Mouse (Mus musculus) embryonic facial prominence, embryonic 13.5 days (tissue): ENCODE data around the gene H2-Oa. TPM values are rescaled to one million over a fixed set of nuclear protein-coding genes. Genes with fewer than 3 reads are reported as not detected.
"Not testable (repeated sequence)": the region's sequence is repeated elsewhere in the genome, so short reads cannot be mapped to it uniquely, and the experiment has no call there.

Experiments used
- ATAC-seq: fragments of 200-750 bp; cut with Nextera tagmentation; 2 replicates; pipeline ENCODE4 v1.8.0; 2017; ENCODE audit warnings: low read depth; ENCODE audit not compliant: insufficient number of reproducible peaks, insufficient read depth, low FRiP score, low TSS enrichment
- H3K27ac ChIP-seq: fragments of 300-500 bp; sonication (generic); 2 replicates; pipeline ENCODE4 v1.5.1; 2015; ENCODE audit warnings: moderate library complexity, mild to moderate bottlenecking, inconsistent platforms
- H3K27me3 ChIP-seq: fragments of 300-500 bp; sonication (generic); 2 replicates; pipeline ENCODE4 v1.6.1; 2015; ENCODE audit warnings: mild to moderate bottlenecking, inconsistent platforms
- H3K36me3 ChIP-seq: fragments of 300-500 bp; sonication (generic); 2 replicates; pipeline ENCODE4 v1.6.1; 2015; ENCODE audit warnings: mild to moderate bottlenecking, inconsistent platforms
- H3K4me1 ChIP-seq: fragments of 300-500 bp; sonication (generic); 2 replicates; pipeline ENCODE4 v1.6.1; 2015; ENCODE audit warnings: inconsistent platforms
- H3K4me2 ChIP-seq: fragments of 300-500 bp; sonication (generic); 2 replicates; pipeline ENCODE4 v1.6.1; 2015; ENCODE audit warnings: moderate library complexity, mild to moderate bottlenecking, inconsistent platforms
- H3K4me3 ChIP-seq: fragments of 300-500 bp; sonication (generic); 2 replicates; pipeline ENCODE4 v1.5.1; 2015; ENCODE audit warnings: mild to moderate bottlenecking, inconsistent platforms
- H3K9ac ChIP-seq: fragments of 300-500 bp; sonication (generic); 2 replicates; pipeline ENCODE4 v1.6.1; 2015; ENCODE audit warnings: mild to moderate bottlenecking, inconsistent platforms
- H3K9me3 ChIP-seq: fragments of 300-500 bp; sonication (generic); 2 replicates; pipeline ENCODE4 v1.6.1; 2016; ENCODE audit warnings: inconsistent platforms
- WGBS: fragments of 180-500 bp; shearing (Covaris S2); methylation state at CpG from one replicate; pipeline ENCODE4 v1.1.7; 2015; ENCODE audit warnings: mixed read lengths; 5-methylcytosine and 5-hydroxymethylcytosine counted together
- polyA plus RNA-seq: library from polyadenylated mRNA; unstranded; fragments of >200 nt; fragmentation: Nextera tagmentation; extraction: Ambion mirVana; gene quantifications from 2 replicates; pipeline ENCODE4 v1.2.1, GENCODE M21; 2015

The H2-Oa gene
- polyA plus RNA-seq, 1 experiment from 2014 or later = 0.48 TPM

DNA sequence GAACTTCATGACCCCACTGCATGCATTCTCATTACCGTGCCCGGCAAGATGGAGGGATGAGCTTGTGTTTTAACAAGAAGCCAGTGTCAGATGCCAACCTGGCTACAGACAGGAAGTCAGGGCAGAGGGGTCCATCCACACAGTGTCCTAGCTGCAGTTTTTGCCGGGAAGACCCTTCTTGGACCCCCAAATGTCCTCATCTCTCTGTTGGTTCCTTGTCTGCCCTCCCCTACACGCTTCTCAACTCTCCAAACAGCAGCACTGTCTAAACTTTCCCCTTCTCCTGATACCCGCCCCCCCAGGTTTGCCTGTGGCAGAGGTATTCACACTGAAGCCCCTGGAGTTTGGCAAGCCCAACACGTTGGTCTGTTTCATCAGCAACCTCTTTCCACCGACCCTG is 45.5 kb downstream of the H2-Oa start:
- H3K27ac ChIP-seq = no peak overlapping the region
- H3K4me1 ChIP-seq = peaks cover 23% of the 10 kb centered on the region
- H3K27me3 ChIP-seq = peaks cover 56% of the 10 kb centered on the region
- ATAC-seq = no peak
- H3K9me3 ChIP-seq = no peaks in the 10 kb centered on the region
- no peak overlapping the region for H3K4me2 ChIP-seq
- H3K4me3 ChIP-seq = no peak overlapping the region
- no peak overlapping the region for H3K9ac ChIP-seq
- WGBS = 71% methylated on average over 7 of the region's 7 CpGs
- no peaks in the 10 kb centered on the region for H3K36me3 ChIP-seq

DNA sequence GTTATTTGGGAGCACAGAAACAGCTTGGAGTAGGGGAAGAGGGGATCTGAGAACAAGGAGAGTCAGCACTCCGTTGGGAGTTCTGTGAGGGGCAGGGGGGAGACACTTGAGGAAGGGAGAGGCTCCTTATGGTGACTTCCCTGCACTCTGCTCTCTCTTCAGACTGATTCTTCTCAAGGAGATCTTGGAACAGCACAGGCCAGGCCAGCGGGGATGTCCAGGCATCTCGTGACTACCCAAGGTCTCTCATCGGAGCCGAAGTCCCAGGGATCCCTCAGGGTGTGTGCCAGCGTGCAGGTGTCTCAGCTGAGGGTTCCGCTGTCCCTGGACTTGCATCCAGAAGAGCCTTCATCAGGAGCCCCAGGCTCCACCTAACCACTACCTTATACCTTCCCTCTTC is 46.5 kb downstream of the H2-Oa start:
- Histone ChIP-seq H3K4me3 (no peak overlapping the region), H3K27me3 (peaks cover 56% of the 10 kb centered on the region)
- no peak for ATAC-seq

DNA sequence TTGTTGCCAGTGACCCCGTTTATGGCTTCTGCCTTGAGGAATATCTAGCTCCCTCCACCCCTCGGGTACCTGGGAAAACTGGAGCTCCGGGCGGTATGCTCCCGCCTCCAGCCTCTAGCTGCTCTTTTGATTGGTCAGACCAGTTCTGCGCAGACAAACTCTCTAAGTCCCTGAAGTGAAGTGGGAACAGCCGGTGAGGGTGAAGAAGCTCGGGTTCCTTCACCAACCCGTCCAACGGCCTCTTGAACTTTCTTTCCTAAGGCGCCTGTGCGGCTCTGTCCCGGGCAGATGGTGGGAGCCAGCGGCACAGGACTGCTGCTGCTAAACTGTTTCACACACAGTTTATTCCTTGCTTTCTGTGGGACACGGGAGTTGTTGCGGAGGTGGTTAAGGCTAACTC is 47.3 kb downstream of the H2-Oa start:
- ATAC-seq = no peak
- Histone ChIP-seq H3K4me3 (peak overlapping the region; percentile 41), H3K36me3 (no peaks in the 10 kb centered on the region), H3K4me2 (peak overlapping the region; percentile 66), H3K9me3 (no peaks in the 10 kb centered on the region), H3K27ac (no peak overlapping the region), H3K4me1 (peaks cover 29% of the 10 kb centered on the region), H3K9ac (peak overlapping the region; percentile 61), H3K27me3 (peaks cover 56% of the 10 kb centered on the region)
- 1% methylated on average over 16 of the region's 16 CpGs for WGBS

More for the DNA sequence above, 46.5 kb downstream of the H2-Oa start:
- Histone ChIP-seq H3K27ac (no peak overlapping the region), H3K4me2 (no peak overlapping the region), H3K36me3 (no peaks in the 10 kb centered on the region), H3K9ac (no peak overlapping the region; the same call in 1 of the 2 replicates), H3K4me1 (peaks cover 29% of the 10 kb centered on the region), H3K9me3 (no peaks in the 10 kb centered on the region)
- WGBS = 77% methylated on average over 7 of the region's 7 CpGs

DNA sequence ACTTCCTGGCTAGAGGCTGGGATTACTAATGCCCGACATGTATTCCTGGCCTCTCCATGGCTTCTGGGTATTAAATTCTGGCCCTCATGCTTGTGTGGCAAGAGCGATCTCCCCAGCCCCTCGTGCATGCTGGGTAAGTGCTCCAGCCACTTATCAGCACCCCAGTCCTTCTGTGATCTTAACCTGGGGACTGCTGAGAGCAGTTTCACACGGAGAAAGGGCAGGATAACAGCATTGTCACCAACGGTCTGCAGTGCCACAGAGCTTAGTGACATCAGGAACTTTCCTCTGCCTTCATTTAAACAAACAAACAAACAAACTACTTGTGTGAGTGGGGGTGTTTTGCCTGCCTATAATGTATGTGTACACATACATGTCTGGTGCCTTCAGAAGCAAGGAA is 48.1 kb downstream of the H2-Oa start:
- Histone ChIP-seq H3K9ac (peak overlapping the region; percentile 61; the same call in 1 of the 2 replicates), H3K4me1 (peaks cover 29% of the 10 kb centered on the region), H3K27me3 (peaks cover 56% of the 10 kb centered on the region), H3K4me3 (no peak overlapping the region), H3K4me2 (peak overlapping the region; percentile 66), H3K9me3 (no peaks in the 10 kb centered on the region), H3K27ac (no peak overlapping the region), H3K36me3 (no peaks in the 10 kb centered on the region)
- WGBS = 12% methylated on average over 5 of the region's 5 CpGs
- no peak for ATAC-seq

DNA sequence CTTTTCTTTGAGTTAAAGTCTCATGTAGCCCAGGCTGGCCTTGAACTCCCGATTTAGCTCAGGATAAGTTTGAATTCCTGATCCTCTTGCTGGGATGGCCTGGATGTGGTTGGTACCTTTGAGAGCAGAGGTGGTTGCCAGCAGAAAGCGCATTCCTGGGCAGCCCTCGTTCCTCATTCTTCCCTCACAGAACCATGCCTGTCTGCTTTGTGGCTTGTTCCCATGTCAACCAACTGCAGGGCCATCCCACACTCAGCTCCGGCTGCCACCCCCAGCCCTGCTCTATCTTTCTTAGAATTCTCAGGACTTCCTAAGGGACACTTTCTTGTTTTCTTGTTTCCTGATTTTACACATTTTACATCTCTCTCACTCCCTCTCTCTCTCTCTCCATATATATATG is 49.3 kb downstream of the H2-Oa start:
- Histone ChIP-seq H3K27me3 (peaks cover 54% of the 10 kb centered on the region), H3K36me3 (no peaks in the 10 kb centered on the region), H3K4me2 (no peak overlapping the region), H3K4me1 (peaks cover 24% of the 10 kb centered on the region), H3K27ac (no peak overlapping the region), H3K4me3 (no peak overlapping the region), H3K9me3 (no peaks in the 10 kb centered on the region), H3K9ac (no peak overlapping the region)
- no peak for ATAC-seq
- 61% methylated on average over 4 of the region's 4 CpGs for WGBS

DNA sequence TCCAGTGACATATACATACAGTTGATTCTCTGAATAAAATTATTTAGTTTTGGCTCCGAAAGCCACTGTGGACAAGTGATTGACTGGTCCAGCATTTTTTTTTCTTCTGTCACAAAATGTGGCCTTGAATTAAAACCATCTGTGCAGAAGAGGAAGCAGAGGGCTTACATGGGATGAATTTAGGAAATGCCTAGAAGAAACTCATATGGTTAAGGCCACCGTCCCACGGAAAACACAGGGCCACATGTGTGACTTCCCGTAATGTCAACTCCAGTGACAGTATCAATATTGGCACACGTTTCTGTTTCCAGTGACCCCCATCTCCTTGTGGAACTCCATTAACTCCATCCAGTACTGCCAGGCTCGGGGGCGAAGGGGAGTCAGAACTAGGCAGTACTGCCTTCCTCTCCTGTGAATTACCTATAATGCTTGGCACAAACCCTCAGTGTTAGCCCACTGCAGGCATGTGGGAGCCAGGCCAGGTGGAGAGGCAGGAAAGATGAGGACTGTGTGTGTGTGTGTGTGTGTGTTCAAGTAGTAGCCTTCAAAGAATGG is 50.4 kb downstream of the H2-Oa start:
- no peak for ATAC-seq
- Histone ChIP-seq H3K4me2 (no peak overlapping the region), H3K27ac (0 out of 2 replicates have a peak overlapping the region, but pooled peaks have one; percentile 28), H3K9me3 (no peaks in the 10 kb centered on the region), H3K36me3 (no peaks in the 10 kb centered on the region), H3K4me3 (no peak overlapping the region), H3K27me3 (peaks cover 44% of the 10 kb centered on the region), H3K9ac (no peak overlapping the region), H3K4me1 (peaks cover 24% of the 10 kb centered on the region)
- WGBS = 41% methylated on average over 7 of the region's 7 CpGs

DNA sequence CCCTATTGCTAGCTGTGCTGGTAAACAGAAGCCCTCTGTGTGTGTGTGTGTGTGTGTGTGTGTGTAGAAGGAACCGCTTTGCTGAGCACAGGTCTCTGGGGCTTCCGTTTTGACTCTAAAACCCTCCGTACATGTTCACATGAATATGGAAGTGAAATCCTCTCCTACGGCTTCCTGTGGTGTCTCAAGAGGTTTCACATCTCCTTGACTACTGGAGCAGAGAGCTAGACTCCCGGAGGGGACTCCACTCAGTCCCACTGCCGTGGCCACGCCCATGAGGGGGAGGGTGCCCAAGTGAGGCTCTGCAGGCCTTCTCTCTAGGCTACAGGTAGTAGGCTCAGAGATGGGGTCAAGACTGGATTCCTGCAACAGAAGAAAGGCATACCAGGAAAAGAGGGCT is 50.9 kb downstream of the H2-Oa start, which contains the start of gene H2-DMb2:
Gene H2-DMb2 (plus strand): TSS at position 275 of the 400 bp plus-strand sequence.
- H3K9me3 ChIP-seq = no peaks in the 10 kb centered on the region
- 21% methylated on average over 7 of the region's 7 CpGs for WGBS
- H3K9ac ChIP-seq = 0 out of 2 replicates have a peak within 1 kb of the TSS, but pooled peaks have one; percentile 6
- H3K4me1 ChIP-seq = peaks cover 24% of the 10 kb centered on the region
- no peaks in the 10 kb centered on the region for H3K36me3 ChIP-seq
- peaks cover 39% of the 10 kb centered on the region for H3K27me3 ChIP-seq
- no peak within 1 kb of the TSS for H3K4me3 ChIP-seq
- H3K4me2 ChIP-seq = no peak within 1 kb of the TSS
- H3K27ac ChIP-seq = 0 out of 2 replicates have a peak within 1 kb of the TSS, but pooled peaks have one; percentile 28
- ATAC-seq = no peak

DNA sequence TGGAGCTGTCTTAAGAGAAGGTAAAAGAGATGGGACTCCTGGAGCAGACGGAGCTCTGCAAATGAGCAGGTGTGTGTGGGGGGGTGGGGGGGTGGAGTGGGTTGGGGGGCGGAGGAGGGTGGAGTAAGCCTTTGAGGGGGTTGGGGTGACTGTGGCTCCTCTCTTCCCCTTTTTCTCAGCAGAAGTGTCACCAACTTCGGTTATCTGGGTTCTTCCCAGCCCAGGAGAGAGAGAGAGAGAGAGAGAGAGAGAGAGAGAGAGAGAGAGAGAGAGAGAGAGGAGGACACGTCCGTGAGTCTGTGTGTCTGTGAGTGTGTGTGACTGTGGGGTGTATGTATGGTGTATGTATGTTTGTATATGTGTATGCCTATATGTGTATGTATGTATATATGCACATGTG is 51.3 kb downstream of the H2-Oa start:
- no peaks in the 10 kb centered on the region for H3K36me3 ChIP-seq
- H3K9me3 ChIP-seq = no peaks in the 10 kb centered on the region
- no peak overlapping the region for H3K27ac ChIP-seq
- no peak overlapping the region for H3K4me2 ChIP-seq
- no peak overlapping the region for H3K4me3 ChIP-seq
- WGBS = 68% methylated on average over 5 of the region's 5 CpGs
- ATAC-seq = no peak
- H3K4me1 ChIP-seq = peaks cover 24% of the 10 kb centered on the region
- H3K9ac ChIP-seq = no peak overlapping the region
- H3K27me3 ChIP-seq = peaks cover 35% of the 10 kb centered on the region

DNA sequence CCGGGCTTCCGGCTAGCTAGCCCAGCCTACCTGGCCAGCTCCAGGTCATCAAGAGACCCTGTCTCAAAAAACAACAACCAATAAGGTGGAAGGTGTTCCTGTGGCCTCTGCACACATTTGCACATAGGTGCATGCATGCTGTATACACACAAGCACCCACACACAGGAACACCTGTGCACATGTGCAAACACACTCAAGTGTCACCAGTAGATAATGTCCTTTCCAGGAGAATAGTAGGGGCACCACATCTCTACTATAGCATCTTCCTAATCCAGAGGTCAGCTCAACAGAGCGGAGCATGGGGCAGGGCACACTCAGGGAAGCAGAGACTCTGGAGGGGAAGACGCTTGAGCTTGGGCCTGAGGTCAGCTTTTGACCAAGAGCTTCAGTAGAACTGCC is 52.1 kb downstream of the H2-Oa start:
- 84% methylated on average over 4 of the region's 4 CpGs for WGBS
- not testable (repeated sequence) for H3K27ac ChIP-seq, H3K9me3 ChIP-seq, ATAC-seq, H3K4me2 ChIP-seq, H3K4me3 ChIP-seq, H3K36me3 ChIP-seq, H3K9ac ChIP-seq
- Histone ChIP-seq H3K27me3 (peaks cover 28% of the 10 kb centered on the region), H3K4me1 (peaks cover 22% of the 10 kb centered on the region)

Other genes with a start within 250 kb of the H2-Oa start
- gene Cd320, start 249.2 kb upstream of the H2-Oa start, polyA plus RNA-seq = 57.8 and 66.4 TPM in 2 replicates
- gene Gm7029, start 218.5 kb upstream of the H2-Oa start, polyA plus RNA-seq = not detected in 2 replicates
- 7.2 and 7.3 TPM in 2 replicates for gene Kifc1, start 201.7 kb upstream of the H2-Oa start, polyA plus RNA-seq
- 0.27 TPM in 1 of 2 replicates, not detected in the other for gene Platr17, start 187.2 kb upstream of the H2-Oa start, polyA plus RNA-seq
- gene Daxx, start 182.9 kb upstream of the H2-Oa start, polyA plus RNA-seq = 57.7 and 58.9 TPM in 2 replicates
- 26.6 and 31.9 TPM in 2 replicates for gene Tapbp, start 176.4 kb upstream of the H2-Oa start, polyA plus RNA-seq
- gene Zbtb22, start 176.4 kb upstream of the H2-Oa start, polyA plus RNA-seq = 15.4 and 17.6 TPM in 2 replicates
- 61.2 and 63.7 TPM in 2 replicates for gene Rgl2, start 162.8 kb upstream of the H2-Oa start, polyA plus RNA-seq
- 176 and 190 TPM in 2 replicates for gene Pfdn6, start 152.0 kb upstream of the H2-Oa start, polyA plus RNA-seq
- gene Wdr46, start 151.7 kb upstream of the H2-Oa start, polyA plus RNA-seq = 36.2 and 40.7 TPM in 2 replicates
- gene B3galt4, start 140.9 kb upstream of the H2-Oa start, polyA plus RNA-seq = 7.0 and 7.2 TPM in 2 replicates
- 45.7 and 49.6 TPM in 2 replicates for gene Vps52, start 136.5 kb upstream of the H2-Oa start, polyA plus RNA-seq
- 1,782 and 1,797 TPM in 2 replicates for gene Rps18, start 136.3 kb upstream of the H2-Oa start, polyA plus RNA-seq
- gene H2-K1, start 92.0 kb upstream of the H2-Oa start, polyA plus RNA-seq = 8.5 and 14.6 TPM in 2 replicates
- 17.1 and 22.3 TPM in 2 replicates for gene Ring1, start 67.7 kb upstream of the H2-Oa start, polyA plus RNA-seq
- 57.4 and 58.8 TPM in 2 replicates for gene H2-Ke6, start 64.3 kb upstream of the H2-Oa start, polyA plus RNA-seq
- gene Slc39a7, start 60.7 kb upstream of the H2-Oa start, polyA plus RNA-seq = 201 and 212 TPM in 2 replicates
- gene Rxrb, start 60.5 kb upstream of the H2-Oa start, polyA plus RNA-seq = 53.4 and 56.4 TPM in 2 replicates
- 23.7 and 26.5 TPM in 2 replicates for gene Col11a2, start 52.9 kb upstream of the H2-Oa start, polyA plus RNA-seq
- gene H2-DMa, start 27.2 kb downstream of the H2-Oa start, polyA plus RNA-seq = 17.2 and 17.6 TPM in 2 replicates
- 122 and 142 TPM in 2 replicates for gene Brd2, start 30.3 kb downstream of the H2-Oa start, polyA plus RNA-seq
- gene H2-DMb2, start 51.0 kb downstream of the H2-Oa start, polyA plus RNA-seq = 0.67 and 1.1 TPM in 2 replicates
- gene H2-DMb1, start 60.7 kb downstream of the H2-Oa start, polyA plus RNA-seq = 2.0 and 2.6 TPM in 2 replicates
- 8.4 and 9.5 TPM in 2 replicates for gene Tap1, start 95.2 kb downstream of the H2-Oa start, polyA plus RNA-seq
- 2.3 and 3.8 TPM in 2 replicates for gene Psmb9, start 95.4 kb downstream of the H2-Oa start, polyA plus RNA-seq
- 4.3 and 5.7 TPM in 2 replicates for gene Psmb8, start 105.4 kb downstream of the H2-Oa start, polyA plus RNA-seq
- gene Tap2, start 111.2 kb downstream of the H2-Oa start, polyA plus RNA-seq = 3.5 and 3.7 TPM in 2 replicates
- not detected in 2 replicates for gene H2-Ob, start 146.6 kb downstream of the H2-Oa start, polyA plus RNA-seq
- 5.3 and 5.6 TPM in 2 replicates for gene H2-Ab1, start 165.3 kb downstream of the H2-Oa start, polyA plus RNA-seq
- 0.73 and 0.98 TPM in 2 replicates for gene H2-Aa, start 195.5 kb downstream of the H2-Oa start, polyA plus RNA-seq
- 1.3 and 3.4 TPM in 2 replicates for gene H2-Eb1, start 213.5 kb downstream of the H2-Oa start, polyA plus RNA-seq
- not detected in 2 replicates for gene H2-Eb2, start 233.3 kb downstream of the H2-Oa start, polyA plus RNA-seq